Mouse (Mus musculus) brain, embryonic 14.5 days (tissue): ENCODE measurements at regions not wholly inside any gene's neighbourhood (a gene's known extent, or its start where the extent isn't known, plus 50 kb on each side); places are given as distances from the start of the nearest gene placed in this dataset.

Experiments
- CTCF ChIP-seq: fragments of 200-500 bp; IDR thresholded peaks from 2 replicates; pipeline ENCODE4 v1.5.1; 2012; ENCODE audit warnings: inconsistent platforms, mild to moderate bottlenecking, moderate library complexity, borderline replicate concordance; ENCODE audit not compliant: insufficient read depth, insufficient read length; ENCODE audit errors: extremely low read depth
- POLR2A ChIP-seq: fragments of 200-500 bp; IDR thresholded peaks from 2 replicates; pipeline ENCODE4 v1.6.1; 2012; ENCODE audit warnings: mild to moderate bottlenecking, inconsistent platforms, borderline replicate concordance; ENCODE audit not compliant: poor library complexity, insufficient read depth, insufficient read length, severe bottlenecking; ENCODE audit errors: extremely low read depth

GRCm38 (mm10) chr6:100013949-100014348, 273.3 kb downstream of the Rybp start:
- TF ChIP-seq POLR2A (no peak), CTCF (no peak)
